14 mouse cellular contexts compared by ENCODE assay signal in genomic region chr12:26377691-26378090, GRCm38 (mm10). TPM values are rescaled to one million over a fixed set of nuclear protein-coding genes. Genes with fewer than 3 reads are reported as not detected.
A peak's percentile ranks its signal among the peaks of the same experiment; 100 is the strongest.
DNase-seq lines count a peak whose midpoint lies in the region; ATAC-seq and TF ChIP-seq lines count a peak whose summit lies in the region.
"Had no signal": no experiment of that assay in that cellular context is flagged by ENCODE, and none has a peak within 500 bp of the region (broad histone marks: within the 10 kb centered on the region; RNA-seq: fewer than 3 reads in every experiment).

No protein-coding gene starts in this region.

- intact Hi-C loops in left cerebral cortex, adult 2 months (cut with DNase I), result loop anchor here (1.0 to 2.0 kb wide), 2 partner anchors 22 to 37 kb away; partner anchors contain the start of gene Rnf144a

- DNase-seq in layer of hippocampus, adult 18-20 months (ENCODE audit: low spot score in 2 of 2), result peak; percentile 37 to 64
- no peak for DNase-seq in layer of hippocampus, postnatal 36 days
- peak; percentile 58 to 68 for DNase-seq in left cerebral cortex, adult 2 months (ENCODE audit: extremely low spot score in 1 of 2, low spot score in 2 of 2)
- peak; percentile 76 to 85 for DNase-seq in right cerebral cortex, postnatal 36 days (ENCODE audit: low spot score in 2 of 2)
- DNase-seq in ovary, adult 18-20 months (ENCODE audit: low spot score), result no peak
- no peak for DNase-seq in neural tube, embryonic 10.5 days (ENCODE audit: extremely low spot score, low spot score)
- DNase-seq: adrenal gland, adult 2 months; cerebellum, adult 9-11 months; heart, postnatal 4 days; thymus, postnatal 4 days had no signal

- ATAC-seq in frontal cortex, adult (ENCODE audit: low TSS enrichment), result peak; percentile 65

- H3K27ac ChIP-seq in left cerebral cortex, adult 2 months, result peak overlapping the region; percentile 69
- H3K27ac ChIP-seq: limb, embryonic 10.5 days; liver, embryonic 15.5 days; stomach, embryonic 15.5 days had no signal

- TF ChIP-seq CTCF in left cerebral cortex, adult 2 months (IDR thresholded peaks at IDR 0.05), result no peak

- H3K4me3 ChIP-seq in left cerebral cortex, adult 2 months, result no peak overlapping the region
- H3K4me3 ChIP-seq: limb, embryonic 10.5 days; liver, embryonic 15.5 days; stomach, embryonic 15.5 days had no signal

RNA-seq across cellular contexts. Expression of gene Rnf144a, which starts 37.4 kb away (rescaled TPM):
- 10 to 100 TPM; 23.4 to 24.4 TPM for total RNA-seq in layer of hippocampus, adult 18-20 months (2021)
- total RNA-seq in layer of hippocampus, postnatal 36 days (2021), result 10 to 100 TPM; 22.6 to 23.8 TPM
- 10 to 100 TPM; 26.8 to 34.2 TPM for total RNA-seq in left cerebral cortex, adult 2 months (2021)

Comparison
In these comparisons a context has a peak if more than half of its experiments do, and no peak if none do; other contexts are left out.
1. DNase-seq: peak in layer of hippocampus, adult 18-20 months (2 of 2), left cerebral cortex, adult 2 months (2 of 2) and right cerebral cortex, postnatal 36 days (2 of 2); none in layer of hippocampus, postnatal 36 days (0 of 2), ovary, adult 18-20 months (single experiment) and neural tube, embryonic 10.5 days (single experiment).